Mouse (Mus musculus) skeletal muscle tissue, adult 2 months (tissue): ENCODE results near the gene Ptpru.
A peak's percentile ranks its signal among the peaks of the same experiment; 100 is the strongest.

Experiments
- DNase-seq: peaks from one replicate; pipeline ENCODE4 v3.0.0-alpha.2; 2012; ENCODE audit warnings: low read depth, low spot score

Gene Ptpru

GRCm38 (mm10) chr4:131837872-131838524 is at the start of gene Ptpru:
Gene Ptpru (minus strand): TSS chr4:131838288.
- DNase-seq, result peak; percentile 56

- no peak for DNase-seq
Observed at GRCm38 (mm10) chr4:131885376-131885775, 47.3 kb upstream of the Ptpru start.

DNA sequence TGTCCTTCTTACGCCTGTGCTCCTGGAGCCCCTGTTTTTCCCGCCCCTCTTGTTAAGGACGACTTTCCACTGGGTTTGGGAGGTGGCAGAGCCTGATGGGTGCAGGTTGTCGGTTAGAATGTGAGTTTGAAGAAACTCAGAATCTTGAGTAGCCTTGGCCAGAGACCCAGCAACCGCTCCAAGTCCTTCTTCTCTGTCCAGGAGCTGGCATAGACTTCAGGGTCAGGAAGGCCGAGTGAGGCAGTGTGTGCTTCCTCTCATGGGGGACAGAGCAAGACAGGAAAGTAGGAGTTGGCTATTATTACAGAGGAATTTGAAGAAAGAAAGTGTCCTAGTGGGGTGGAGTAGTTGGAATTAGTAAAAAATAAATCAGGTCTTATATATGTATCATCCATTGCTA is 45.5 kb upstream of the Ptpru start:
- no peak for DNase-seq

DNA sequence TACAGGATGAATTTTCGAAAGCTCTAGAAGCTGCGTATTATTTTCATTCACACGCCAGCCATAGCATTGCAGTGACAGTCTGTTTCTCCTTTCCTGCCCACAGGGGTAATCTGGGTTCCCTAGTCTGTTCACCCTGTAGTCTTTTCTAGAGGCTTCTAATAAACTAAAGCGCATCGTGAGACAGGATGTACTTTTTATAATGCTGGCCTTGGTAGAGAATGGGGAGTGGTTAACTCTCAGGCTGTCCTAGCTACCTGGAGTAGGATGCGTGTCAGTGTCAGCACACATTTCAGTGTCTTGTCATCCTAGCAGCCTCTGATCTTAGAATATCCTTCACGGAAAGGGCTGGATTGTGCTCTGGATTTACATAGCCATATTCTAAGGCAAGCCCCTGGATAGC is 43.2 kb upstream of the Ptpru start:
- no peak for DNase-seq

DNA sequence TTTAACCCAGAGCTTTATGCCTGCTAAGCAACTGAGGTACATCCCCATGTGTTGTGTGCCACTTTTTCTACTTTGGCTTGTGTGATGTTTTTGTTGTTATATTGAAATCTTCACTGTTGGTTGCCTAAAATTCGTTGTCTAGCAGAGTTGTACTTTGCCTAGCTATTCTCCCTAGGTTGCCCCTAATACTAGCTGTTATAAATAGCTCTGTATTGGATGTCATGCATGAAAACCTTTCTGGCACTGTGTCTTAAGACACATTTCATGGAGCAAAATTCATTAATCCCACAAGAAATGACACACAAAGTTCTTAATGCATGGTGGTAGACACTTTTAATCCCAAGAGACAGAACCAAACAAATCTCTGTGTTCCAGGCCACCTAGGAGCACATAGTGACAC is 41.6 kb upstream of the Ptpru start:
- DNase-seq, result no peak

GRCm38 (mm10) chr4:131876836-131877235 is 38.7 kb upstream of the Ptpru start:
- DNase-seq, result no peak

DNA sequence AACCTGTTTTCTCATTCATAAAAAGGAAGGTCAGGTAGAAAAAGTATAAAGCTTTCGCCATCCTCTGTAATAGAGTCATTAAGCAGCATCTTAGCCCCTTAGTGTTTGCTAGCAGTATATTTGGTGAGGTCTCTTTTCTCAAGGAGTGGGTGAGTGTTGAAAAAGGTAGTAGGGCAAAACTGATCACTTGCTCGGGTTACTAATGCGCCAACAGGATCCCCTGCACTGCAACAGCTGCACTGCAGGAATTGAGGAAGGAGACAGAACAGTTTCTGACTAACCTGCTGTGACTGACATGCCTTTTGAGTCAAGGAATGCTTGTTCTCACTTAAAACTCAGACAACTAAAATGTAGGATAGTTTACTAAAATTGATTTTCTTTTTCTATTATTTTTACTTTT is 37.2 kb upstream of the Ptpru start:
- DNase-seq, result no peak

DNA sequence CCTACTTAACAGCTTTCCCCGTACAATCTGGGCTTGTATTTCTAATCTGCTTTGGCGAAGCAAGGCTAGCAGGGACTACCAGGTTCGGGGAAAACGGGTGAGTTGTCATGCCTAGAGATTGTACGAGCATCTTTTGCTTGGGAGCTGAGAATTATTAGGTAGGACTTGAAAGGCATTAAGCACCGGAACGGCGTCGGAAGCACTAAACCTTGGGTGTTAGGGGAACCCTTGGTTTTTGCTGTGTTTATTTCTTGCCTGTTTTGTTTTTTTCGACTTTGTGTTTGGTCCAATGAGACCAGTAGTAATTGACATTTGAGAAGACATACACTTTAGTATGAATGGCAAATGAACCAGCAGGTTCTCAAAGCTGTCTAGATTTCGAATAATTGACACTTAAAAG is 36.5 kb upstream of the Ptpru start:
- DNase-seq, result no peak

DNA sequence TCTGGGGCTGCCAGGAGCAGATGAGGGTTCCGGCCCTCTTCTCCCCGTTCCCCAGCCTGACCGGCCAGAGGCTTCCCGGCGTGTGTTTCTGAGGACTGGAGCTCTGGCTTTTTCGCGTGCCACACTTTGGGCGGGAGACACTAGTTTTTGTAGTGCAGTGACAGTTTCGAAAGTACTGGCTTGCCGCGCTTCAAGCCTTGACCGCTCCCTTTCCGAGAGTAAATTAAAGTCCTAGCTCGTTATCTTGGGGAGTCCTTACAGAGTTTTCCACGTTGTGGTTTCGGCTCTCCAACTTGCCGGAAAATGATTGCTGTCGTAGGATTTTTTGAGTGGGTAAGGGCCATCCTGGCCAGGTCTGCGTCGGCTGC is 36.1 kb upstream of the Ptpru start:
- DNase-seq, result no peak

GRCm38 (mm10) chr4:131873293-131874168 is 35.4 kb upstream of the Ptpru start, which contains the start of gene Srsf4:
Gene Srsf4 (plus strand): TSS chr4:131873617.
- DNase-seq, result peak; percentile 97

GRCm38 (mm10) chr4:131872672-131873292 is 34.7 kb upstream of the Ptpru start:
- DNase-seq, result no peak

DNA sequence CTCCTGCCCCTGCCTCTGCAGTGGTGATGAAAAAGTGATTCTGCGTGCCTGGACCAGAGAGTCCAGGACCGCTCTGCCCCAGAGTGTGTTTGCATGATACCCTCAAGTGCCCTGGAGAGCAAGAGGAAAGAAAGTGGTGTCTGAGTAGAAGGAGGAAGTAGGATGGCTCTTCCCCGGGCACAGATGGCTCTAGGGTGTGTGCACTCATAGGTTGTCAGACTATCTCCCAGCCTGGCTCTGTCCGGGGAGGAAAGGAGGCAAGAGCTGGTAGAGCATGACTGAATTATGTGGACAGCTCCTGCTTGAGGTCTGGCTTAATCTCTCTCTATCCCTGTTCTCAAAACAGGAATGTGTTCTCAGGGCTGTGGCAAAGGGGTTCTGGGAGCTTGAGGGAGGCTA is 23.3 kb upstream of the Ptpru start:
- no peak for DNase-seq

GRCm38 (mm10) chr4:131860492-131861340 is 22.6 kb upstream of the Ptpru start:
- peak; percentile 60 for DNase-seq

DNA sequence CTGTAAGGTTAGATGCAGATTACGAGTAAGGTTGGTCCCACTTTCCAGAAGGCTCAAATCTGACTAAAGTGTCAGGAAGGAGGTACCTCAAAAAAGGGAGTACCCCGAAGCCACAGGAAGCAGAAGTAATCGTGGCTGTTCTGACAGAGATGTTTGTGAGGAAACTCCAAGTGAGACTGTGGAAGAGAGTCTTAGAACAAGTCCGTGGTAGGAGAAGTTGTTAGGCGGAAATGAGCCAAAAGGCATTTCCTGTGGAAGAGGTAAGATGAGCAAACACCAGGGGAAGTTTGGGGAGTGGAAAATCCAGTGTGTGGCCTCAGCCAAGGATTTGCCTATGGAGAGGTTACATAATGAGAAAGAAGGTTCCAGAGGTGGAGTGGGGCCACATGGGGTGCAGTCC is 16.9 kb upstream of the Ptpru start:
- no peak for DNase-seq

GRCm38 (mm10) chr4:131849986-131850638 is 12.0 kb upstream of the Ptpru start:
- DNase-seq, result peak; percentile 39

GRCm38 (mm10) chr4:131848082-131848481 is 10.0 kb upstream of the Ptpru start:
- DNase-seq, result no peak

DNA sequence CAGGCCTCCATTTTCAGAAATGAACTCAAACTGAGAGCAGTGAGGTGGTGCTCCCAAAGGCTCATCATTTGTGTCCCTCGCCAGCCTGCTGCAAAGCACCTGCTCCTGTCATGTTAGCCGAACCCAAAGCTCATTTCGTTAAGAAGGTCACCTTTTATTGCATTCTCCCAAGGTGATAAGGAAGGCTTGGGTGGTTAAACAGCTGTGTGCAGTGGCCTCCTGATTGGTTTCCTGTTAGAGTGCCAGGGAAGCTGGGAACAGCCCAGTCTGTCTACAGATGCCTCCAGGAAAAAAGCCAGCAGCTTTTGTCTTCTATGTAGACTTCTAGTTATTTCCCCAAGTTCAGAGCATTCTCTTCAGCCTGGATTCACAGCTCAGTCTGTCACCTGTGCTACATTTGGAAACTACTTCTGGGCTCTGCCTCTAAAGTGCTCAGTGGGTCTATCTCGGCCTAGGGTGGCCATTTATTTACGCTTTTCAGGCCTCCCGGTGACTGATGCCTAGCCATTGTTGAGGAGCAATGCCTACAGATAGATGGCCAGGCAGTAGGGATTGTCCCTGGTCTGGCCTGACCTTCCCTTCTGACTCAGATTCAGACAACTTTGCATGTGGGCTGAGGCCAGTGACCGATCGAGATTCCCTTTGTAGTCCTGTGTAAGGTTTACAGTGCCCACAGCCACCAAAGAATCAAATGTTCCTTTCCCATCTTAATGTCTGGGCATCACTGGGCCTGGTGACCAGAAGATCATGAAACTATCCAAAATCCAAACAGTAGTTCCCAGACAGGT is 8.1 kb upstream of the Ptpru start:
- DNase-seq, result no peak

GRCm38 (mm10) chr4:131843290-131843743 is 5.2 kb upstream of the Ptpru start, which contains the start of gene Mecr:
Gene Mecr (plus strand): TSS chr4:131843470.
- peak; percentile 81 for DNase-seq

GRCm38 (mm10) chr4:131836891-131837491 is 1.1 kb downstream of the Ptpru start:
- DNase-seq, result no peak
